8 mouse cellular contexts compared by ENCODE assay signal in the genomic region with DNA sequence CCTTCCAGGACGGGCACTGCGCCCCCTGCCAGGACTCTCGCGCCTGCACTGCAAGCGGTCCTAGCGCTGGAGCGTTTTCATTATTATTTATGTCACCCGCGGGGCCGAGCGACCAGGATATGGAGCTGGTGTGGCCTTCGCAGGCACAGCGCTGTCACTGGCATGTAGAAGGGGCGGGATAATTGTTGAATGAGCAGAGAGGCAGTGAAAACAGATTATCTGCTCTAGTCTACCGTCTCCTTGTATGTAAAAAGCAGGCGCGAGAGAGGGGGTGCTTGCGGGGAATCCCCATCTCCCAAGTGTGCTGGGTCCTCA. TPM values are rescaled to one million over a fixed set of nuclear protein-coding genes. Genes with fewer than 3 reads are reported as not detected.
A peak's percentile ranks its signal among the peaks of the same experiment; 100 is the strongest.
DNase-seq lines count a peak whose midpoint lies in the region; ATAC-seq lines count a peak whose summit lies in the region.

No protein-coding gene starts in this region.

- no peak for DNase-seq in kidney, postnatal 10 days
- DNase-seq in embryonic facial prominence, embryonic 10.5 days (ENCODE audit: low spot score), result no peak
- DNase-seq in layer of hippocampus, postnatal 14 days (ENCODE audit: low spot score in 2 of 2), result no peak
- no peak for DNase-seq in left cerebral cortex, postnatal 4 days
- no peak for DNase-seq in layer of hippocampus, adult 9-10 months (ENCODE audit: low spot score)

- H3K4me1 ChIP-seq in kidney, embryonic 16.5 days (ENCODE audit: insufficient read depth, low read length), result peaks cover 27% of the 10 kb centered on the region
- H3K4me1 ChIP-seq in embryonic facial prominence, embryonic 10.5 days, result peaks cover 38% of the 10 kb centered on the region
- peaks cover 26% of the 10 kb centered on the region for H3K4me1 ChIP-seq in hindbrain, embryonic 16.5 days (ENCODE audit: control insufficient read depth, insufficient read depth, low read depth, low read length)
- peaks cover 34% of the 10 kb centered on the region for H3K4me1 ChIP-seq in midbrain, embryonic 15.5 days

- H3K9ac ChIP-seq in kidney, embryonic 16.5 days (replicated peaks; ENCODE audit: low read length), result peak overlapping the region; percentile 53
- H3K9ac ChIP-seq in hindbrain, embryonic 16.5 days (ENCODE audit: low read depth, low read length), result peak overlapping the region; percentile 99
- peak overlapping the region; percentile 53 for H3K9ac ChIP-seq in midbrain, embryonic 15.5 days

- WGBS in kidney, embryonic 16.5 days, result under 1% methylated on average over 18 of the region's 18 CpGs
- WGBS in embryonic facial prominence, embryonic 10.5 days, result under 1% methylated on average over 18 of the region's 18 CpGs
- WGBS in hindbrain, embryonic 16.5 days, result under 1% methylated on average over 18 of the region's 18 CpGs
- under 1% methylated on average over 18 of the region's 18 CpGs for WGBS in midbrain, embryonic 15.5 days

- H3K27ac ChIP-seq in kidney, embryonic 16.5 days (ENCODE audit: low read length), result no peak overlapping the region
- H3K27ac ChIP-seq in embryonic facial prominence, embryonic 10.5 days (replicated peaks), result peak overlapping the region; percentile 96
- H3K27ac ChIP-seq in hindbrain, embryonic 16.5 days (ENCODE audit: low read depth, low read length), result peak overlapping the region; percentile 100
- peak overlapping the region; percentile 99 for H3K27ac ChIP-seq in midbrain, embryonic 15.5 days

- H3K27me3 ChIP-seq in kidney, embryonic 16.5 days (ENCODE audit: insufficient read depth, low read length), result no peaks in the 10 kb centered on the region
- H3K27me3 ChIP-seq in embryonic facial prominence, embryonic 10.5 days (replicated peaks; ENCODE audit: low read depth, poor library complexity, severe bottlenecking), result peaks cover 11% of the 10 kb centered on the region; the same call in 1 of the 2 replicates
- H3K27me3 ChIP-seq in hindbrain, embryonic 16.5 days (replicated peaks; ENCODE audit: control insufficient read depth, insufficient read depth, low read length), result no peaks in the 10 kb centered on the region
- no peaks in the 10 kb centered on the region for H3K27me3 ChIP-seq in midbrain, embryonic 15.5 days (replicated peaks)

- H3K36me3 ChIP-seq in kidney, embryonic 16.5 days (ENCODE audit: insufficient read depth, low read length), result no peaks in the 10 kb centered on the region
- H3K36me3 ChIP-seq in embryonic facial prominence, embryonic 10.5 days (replicated peaks), result no peaks in the 10 kb centered on the region
- no peaks in the 10 kb centered on the region for H3K36me3 ChIP-seq in hindbrain, embryonic 16.5 days (ENCODE audit: control insufficient read depth, insufficient read depth, low read length)
- no peaks in the 10 kb centered on the region for H3K36me3 ChIP-seq in midbrain, embryonic 15.5 days (replicated peaks)

- H3K9me3 ChIP-seq in kidney, embryonic 16.5 days (ENCODE audit: low read length), result no peaks in the 10 kb centered on the region
- H3K9me3 ChIP-seq in embryonic facial prominence, embryonic 10.5 days, result no peaks in the 10 kb centered on the region
- no peaks in the 10 kb centered on the region for H3K9me3 ChIP-seq in hindbrain, embryonic 16.5 days (ENCODE audit: control insufficient read depth, low read length)
- no peaks in the 10 kb centered on the region for H3K9me3 ChIP-seq in midbrain, embryonic 15.5 days

- H3K4me2 ChIP-seq in kidney, embryonic 16.5 days (replicated peaks; ENCODE audit: low read depth, low read length), result peak overlapping the region; percentile 55
- peak overlapping the region; percentile 74 for H3K4me2 ChIP-seq in hindbrain, embryonic 16.5 days (ENCODE audit: low read length)
- peak overlapping the region; percentile 74 for H3K4me2 ChIP-seq in midbrain, embryonic 15.5 days

- no peak for ATAC-seq in kidney, embryonic 16.5 days (ENCODE audit: low FRiP score, low TSS enrichment)
- no peak for ATAC-seq in hindbrain, embryonic 16.5 days
- ATAC-seq in midbrain, embryonic 15.5 days (replicated peaks), result no peak

- intact Hi-C loops in left cerebral cortex, postnatal 4 days (cut with DNase I), result loop anchor here (5.0 to 10.0 kb wide), 2 partner anchors 109 to 129 kb away; no protein-coding TSS in a partner anchor

- peak overlapping the region; percentile 92 for H3K4me3 ChIP-seq in kidney, embryonic 16.5 days (ENCODE audit: low read length)
- H3K4me3 ChIP-seq in embryonic facial prominence, embryonic 10.5 days, result peak overlapping the region; percentile 85
- peak overlapping the region; percentile 72 for H3K4me3 ChIP-seq in hindbrain, embryonic 16.5 days (ENCODE audit: low read length)
- H3K4me3 ChIP-seq in midbrain, embryonic 15.5 days, result peak overlapping the region; percentile 83

RNA-seq across cellular contexts. Expression of gene Trio, which starts 0.5 kb away (rescaled TPM):
- 24.3 and 27.8 TPM in 2 replicates for polyA plus RNA-seq in kidney, embryonic 16.5 days (2015; fragmentation: Nextera tagmentation; extraction: Ambion mirVana)
- polyA plus RNA-seq in embryonic facial prominence, embryonic 10.5 days (2016; fragmentation: Nextera tagmentation; extraction: Ambion mirVana), result 24.8 and 28.8 TPM in 2 replicates
- 31.1 and 32.0 TPM in 2 replicates for polyA plus RNA-seq in hindbrain, embryonic 16.5 days (2015; fragmentation: Nextera tagmentation; extraction: Ambion mirVana)
- 40.4 and 42.9 TPM in 2 replicates for polyA plus RNA-seq in midbrain, embryonic 15.5 days (2015; fragmentation: Nextera tagmentation; extraction: Ambion mirVana)
- 100 to 1,000 TPM; 254 to 260 TPM for total RNA-seq in layer of hippocampus, postnatal 14 days (2021)
- total RNA-seq in left cerebral cortex, postnatal 4 days (2021), result 100 to 1,000 TPM; 278 to 290 TPM
